Mouse (Mus musculus) limb, embryonic 14.5 days (tissue): ENCODE results near the gene Stk38. TPM values are rescaled to one million over a fixed set of nuclear protein-coding genes. Genes with fewer than 3 reads are reported as not detected.
"Not testable (repeated sequence)": the region's sequence is repeated elsewhere in the genome, so short reads cannot be mapped to it uniquely, and the experiment has no call there.

ENCODE experiments used
- ATAC-seq: fragments of 200-750 bp; cut with Nextera tagmentation; 2 replicates; pipeline ENCODE4 v1.8.0; 2017; ENCODE audit warnings: low read depth, moderate number of reproducible peaks, moderate TSS enrichment; ENCODE audit not compliant: low FRiP score
- DNase-seq: peaks from one replicate; pipeline ENCODE4 v3.0.0-alpha.2; 2015; ENCODE audit warnings: low spot score
- H3K27ac ChIP-seq: fragments of 300-500 bp; sonication (generic); replicated peaks from 2 replicates; pipeline ENCODE4 v1.5.1; 2014; ENCODE audit warnings: low read depth, mild to moderate bottlenecking, low read length, moderate library complexity, mixed read lengths
- H3K27me3 ChIP-seq: fragments of 300-500 bp; sonication (generic); 2 replicates; pipeline ENCODE4 v1.6.1; 2014; ENCODE audit warnings: low read length, mixed read lengths; ENCODE audit not compliant: control insufficient read depth, insufficient read depth
- H3K36me3 ChIP-seq: fragments of 300-500 bp; sonication (generic); 2 replicates; pipeline ENCODE4 v1.6.1; 2014; ENCODE audit warnings: mild to moderate bottlenecking, low read length, moderate library complexity, mixed read lengths; ENCODE audit not compliant: control insufficient read depth, insufficient read depth
- H3K4me1 ChIP-seq: fragments of 300-500 bp; sonication (generic); 2 replicates; pipeline ENCODE4 v1.6.1; 2014; ENCODE audit warnings: antibody characterized with exemption, low read length, mixed read lengths; ENCODE audit not compliant: control insufficient read depth, insufficient read depth
- H3K4me2 ChIP-seq: fragments of 300-500 bp; sonication (generic); replicated peaks from 2 replicates; pipeline ENCODE4 v1.6.1; 2014; ENCODE audit warnings: low read depth, mild to moderate bottlenecking, low read length, moderate library complexity; ENCODE audit not compliant: severe bottlenecking
- H3K4me3 ChIP-seq: fragments of 300-500 bp; sonication (generic); replicated peaks from 2 replicates; pipeline ENCODE4 v1.5.1; 2014; ENCODE audit warnings: low read length
- H3K9ac ChIP-seq: fragments of 300-500 bp; sonication (generic); 2 replicates; pipeline ENCODE4 v1.6.1; 2014; ENCODE audit warnings: mild to moderate bottlenecking, low read depth, low read length, moderate library complexity; ENCODE audit not compliant: severe bottlenecking
- H3K9me3 ChIP-seq: fragments of 300-500 bp; sonication (generic); 2 replicates; pipeline ENCODE4 v1.6.1; 2016; ENCODE audit warnings: low read length; ENCODE audit not compliant: control insufficient read depth
- POLR2A ChIP-seq: fragments of 200-500 bp; IDR thresholded peaks from 2 replicates; pipeline ENCODE4 v1.8.0; 2012; ENCODE audit warnings: inconsistent platforms, mild to moderate bottlenecking, moderate library complexity, borderline replicate concordance; ENCODE audit not compliant: insufficient read depth, insufficient read length; ENCODE audit errors: extremely low read depth
- whole genome bisulfite sequencing: fragments of 180-500 bp; shearing (Covaris S2); extraction: QIAGEN DNeasy Blood & Tissue Kit; methylation state at CpG from one replicate; pipeline ENCODE4 v1.1.7; 2014; 5-methylcytosine and 5-hydroxymethylcytosine counted together
- polyA plus RNA-seq, 2 experiments: library from polyadenylated mRNA; depleted of rRNA in 1 of 2; stranded (reverse) in 1 of 2; unstranded in 1 of 2; fragments of >200 nt; fragmentation: Nextera tagmentation in 1 of 2; extraction: Ambion mirVana in 1 of 2; gene quantifications; 2 replicates each; pipeline versions ENCODE4 v1.2.1 to v1.2.3; 2012 to 2014

Stk38 gene
- polyA plus RNA-seq, 2 experiments: 86.6 to 115 TPM

DNA sequence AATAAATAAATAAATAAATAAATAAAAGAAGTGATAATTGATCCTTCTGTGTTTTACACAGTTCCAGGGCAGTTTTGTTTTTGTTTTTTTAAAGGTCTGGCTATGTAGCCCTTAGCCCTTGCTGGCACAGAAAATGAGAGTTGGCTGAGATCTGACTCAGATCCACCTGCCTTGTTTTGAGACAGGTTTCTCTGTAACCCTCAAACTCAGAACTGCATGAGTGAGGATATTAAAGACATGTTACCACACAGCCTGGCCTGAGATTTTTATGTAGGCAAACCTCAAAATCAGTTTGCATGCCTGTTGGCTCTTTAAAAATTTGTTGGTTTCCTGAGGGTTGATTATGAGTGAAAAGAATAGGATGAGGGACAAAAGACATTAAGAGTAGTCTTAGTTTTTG, 27.7 kb upstream of the Stk38 start:
- Histone ChIP-seq H3K36me3 (peaks cover 49% of the 10 kb centered on the region), H3K9ac (no peak overlapping the region), H3K9me3 (no peaks in the 10 kb centered on the region), H3K27ac (no peak overlapping the region), H3K4me1 (peaks cover 20% of the 10 kb centered on the region), H3K27me3 (no peaks in the 10 kb centered on the region), H3K4me3 (peak overlapping the region; percentile 66), H3K4me2 (peak overlapping the region; percentile 91)
- no peak for TF ChIP-seq POLR2A
- ATAC-seq (no peak), DNase-seq (no peak)

DNA sequence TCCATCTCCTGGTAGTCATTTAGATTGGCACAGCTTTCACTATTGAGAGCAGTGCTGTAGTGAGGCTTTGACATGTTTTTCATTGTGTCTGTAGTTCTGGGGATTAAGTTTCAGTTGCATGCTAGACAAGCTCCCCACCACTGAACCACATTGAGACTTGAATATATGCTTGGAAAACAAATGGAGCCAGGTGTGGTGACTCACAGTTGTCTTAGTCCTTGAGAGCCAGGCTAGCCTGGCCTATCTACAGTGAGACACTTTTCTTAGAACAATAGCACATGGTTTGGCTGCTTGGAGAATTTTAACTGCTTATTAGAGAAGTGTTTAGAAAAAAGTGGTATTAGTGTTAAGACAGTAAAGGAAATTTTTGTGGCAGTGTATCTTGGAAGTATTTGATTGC, 26.5 kb upstream of the Stk38 start:
- DNase-seq: no peak
- peaks cover 37% of the 10 kb centered on the region for H3K36me3 ChIP-seq

DNA sequence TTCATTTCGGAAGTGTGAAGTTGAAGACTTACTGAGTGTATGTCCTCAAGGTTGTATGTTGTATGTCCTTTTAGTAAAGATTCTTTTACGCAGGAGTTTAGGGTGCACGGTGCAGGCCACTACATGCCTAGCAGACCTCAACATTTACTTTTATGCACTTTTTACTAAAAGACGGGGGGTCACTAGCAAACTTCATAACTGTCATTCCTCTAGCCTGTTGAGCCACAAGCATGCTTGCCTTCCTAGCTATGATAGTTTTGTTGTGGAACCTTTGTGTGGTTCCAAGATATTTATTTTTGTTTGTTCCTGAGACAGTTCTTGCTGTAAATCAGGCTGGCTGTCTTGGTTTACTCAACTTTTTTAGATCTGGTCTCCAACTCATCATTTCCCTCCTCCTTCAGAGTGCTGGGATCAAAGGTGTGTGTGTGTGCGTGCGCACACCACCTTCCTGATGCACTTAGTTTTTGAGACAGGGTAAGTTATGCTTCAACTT, 25.8 kb upstream of the Stk38 start:
- Histone ChIP-seq H3K4me3 (peak overlapping the region; percentile 66), H3K27ac (peak overlapping the region; percentile 99), H3K9me3 (no peaks in the 10 kb centered on the region), H3K4me2 (peak overlapping the region; percentile 91), H3K27me3 (no peaks in the 10 kb centered on the region), H3K36me3 (peaks cover 30% of the 10 kb centered on the region), H3K9ac (peak overlapping the region; percentile 98), H3K4me1 (peaks cover 17% of the 10 kb centered on the region)
- no peak for TF ChIP-seq POLR2A
- WGBS: under 1% methylated on average over 6 of the region's 6 CpGs
- no peak for ATAC-seq
- no peak for DNase-seq

More for the DNA sequence above, 26.5 kb upstream of the Stk38 start:
- Histone ChIP-seq H3K4me1 (peaks cover 17% of the 10 kb centered on the region), H3K9ac (peak overlapping the region; percentile 98), H3K27me3 (no peaks in the 10 kb centered on the region), H3K4me2 (peak overlapping the region; percentile 91), H3K27ac (no peak overlapping the region), H3K9me3 (no peaks in the 10 kb centered on the region), H3K4me3 (peak overlapping the region; percentile 66)
- no peak for ATAC-seq
- no peak for TF ChIP-seq POLR2A

DNA sequence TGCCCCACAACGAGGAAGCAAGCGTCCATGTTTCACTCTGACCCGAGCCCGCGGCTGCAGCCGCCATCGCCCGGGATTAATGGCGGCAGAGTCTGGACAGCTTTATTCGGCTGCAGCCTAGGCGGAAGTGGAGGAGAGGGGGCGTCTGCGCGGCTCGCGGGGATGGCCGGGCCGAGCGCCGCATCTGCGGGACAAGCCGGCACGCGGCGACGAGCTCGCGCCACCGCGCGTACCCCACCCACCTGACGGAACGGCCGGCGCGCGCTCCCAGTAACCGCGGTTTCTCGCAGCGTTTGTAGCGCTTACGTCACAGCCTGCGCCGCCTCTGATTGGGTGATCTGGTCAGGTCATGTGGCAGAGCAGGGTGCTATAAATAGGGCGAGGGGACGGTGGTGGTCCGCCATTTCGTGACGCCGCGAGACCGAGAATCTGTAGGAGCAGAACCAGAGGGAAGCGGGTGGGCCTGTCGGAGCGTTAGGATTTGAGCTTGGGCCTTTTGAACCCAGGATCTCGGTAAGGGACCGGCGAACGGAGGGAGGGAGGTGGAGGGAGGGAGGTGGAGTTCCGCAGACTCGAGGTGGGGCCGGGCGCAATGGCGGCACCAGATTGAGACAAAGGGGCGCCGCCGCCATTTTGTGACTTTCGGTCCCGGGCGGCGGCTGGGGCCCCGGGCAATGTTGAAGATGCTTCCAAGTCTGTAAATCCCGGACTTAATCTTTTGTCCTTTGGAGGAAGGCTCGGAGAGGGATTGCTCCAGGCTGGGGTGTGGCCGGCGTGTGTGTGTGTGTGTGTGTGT, 24.7 kb upstream of the Stk38 start, which contains the start of gene Srsf3:
Gene Srsf3, plus strand, starts transcription at position 355 of the 796 bp plus-strand sequence.
- peaks cover 17% of the 10 kb centered on the region for H3K4me1 ChIP-seq
- peak within 1 kb of the TSS; percentile 99 for H3K27ac ChIP-seq
- peak within 1 kb of the TSS; percentile 91 for H3K4me2 ChIP-seq
- H3K4me3 ChIP-seq: peak within 1 kb of the TSS; percentile 66
- no peaks in the 10 kb centered on the region for H3K9me3 ChIP-seq
- H3K36me3 ChIP-seq: peaks cover 19% of the 10 kb centered on the region
- ATAC-seq (peak; percentile 99), DNase-seq (peak; percentile 99)
- H3K27me3 ChIP-seq: no peaks in the 10 kb centered on the region
- peak within 1 kb of the TSS; percentile 98 for H3K9ac ChIP-seq
- WGBS: 0% methylated on average over 63 of the region's 77 CpGs
- peak; percentile 99; the same call in 1 of the 2 replicates for TF ChIP-seq POLR2A

DNA sequence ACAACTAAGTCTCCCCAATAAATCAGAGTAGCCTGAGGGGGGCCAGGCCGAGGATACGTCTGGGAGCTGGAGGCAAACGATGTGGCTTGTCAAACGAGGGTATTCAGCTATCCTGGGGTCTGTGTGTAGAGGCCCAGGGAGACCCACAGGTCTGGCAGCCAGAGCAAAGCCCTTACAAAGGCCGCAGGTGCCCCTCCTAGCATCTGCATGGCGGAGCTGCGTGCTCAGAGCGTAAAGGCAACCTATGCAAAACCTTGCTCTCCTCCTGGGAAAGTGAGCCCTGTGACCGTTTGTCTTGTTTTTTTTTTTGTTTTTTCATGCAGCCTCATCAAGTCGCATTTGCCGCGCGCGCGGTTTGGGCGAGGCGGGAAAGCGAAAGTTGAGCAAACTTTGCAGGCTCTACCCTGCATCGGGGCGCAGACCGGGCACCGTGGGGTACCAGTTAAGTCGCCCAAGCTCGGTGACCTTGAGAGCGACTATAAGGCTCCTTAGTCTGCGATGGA, 24.0 kb upstream of the Stk38 start:
- Histone ChIP-seq H3K27ac (peak overlapping the region; percentile 99), H3K4me1 (peaks cover 15% of the 10 kb centered on the region), H3K36me3 (peaks cover 12% of the 10 kb centered on the region), H3K27me3 (no peaks in the 10 kb centered on the region), H3K9me3 (no peaks in the 10 kb centered on the region), H3K4me2 (peak overlapping the region; percentile 70), H3K9ac (peak overlapping the region; percentile 98), H3K4me3 (peak overlapping the region; percentile 66)
- TF ChIP-seq POLR2A: no peak
- DNase-seq: no peak
- ATAC-seq: no peak
- WGBS: under 1% methylated on average over 26 of the region's 26 CpGs

DNA sequence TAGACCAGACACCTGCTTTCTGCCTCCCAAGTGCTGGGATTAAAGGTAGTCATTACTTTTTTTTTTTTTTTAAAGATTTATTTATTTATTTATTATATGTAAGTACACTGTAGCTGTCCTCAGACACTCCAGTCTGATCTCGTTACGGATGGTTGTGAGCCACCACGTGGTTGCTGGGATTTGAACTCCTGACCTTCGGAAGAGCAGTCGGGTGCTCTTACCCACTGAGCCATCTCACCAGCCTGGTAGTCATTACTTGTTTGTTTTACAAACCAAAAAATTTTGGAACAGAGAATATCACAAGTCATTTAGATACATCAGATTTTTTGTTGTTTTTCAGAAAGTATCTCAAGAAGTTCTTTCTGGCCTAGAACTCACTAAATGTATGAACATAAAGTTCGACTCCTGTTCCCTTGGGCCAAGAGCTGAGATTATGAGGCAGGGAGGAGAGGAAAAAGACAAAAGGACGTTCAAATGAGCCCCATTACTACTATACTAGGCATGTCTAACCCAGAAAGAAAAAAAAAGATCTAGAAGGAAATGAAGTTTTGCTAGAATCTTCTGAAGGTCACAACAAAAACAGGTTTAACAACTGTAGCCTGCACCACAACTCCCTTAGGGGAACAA, 23.4 kb upstream of the Stk38 start:
- 49% methylated on average over 7 of the region's 7 CpGs for WGBS
- H3K27me3 ChIP-seq, ATAC-seq, H3K9me3 ChIP-seq, H3K36me3 ChIP-seq, H3K4me1 ChIP-seq, DNase-seq: not testable (repeated sequence)
- Histone ChIP-seq H3K9ac (peak overlapping the region; percentile 98), H3K27ac (peak overlapping the region; percentile 99), H3K4me3 (peak overlapping the region; percentile 66), H3K4me2 (peak overlapping the region; percentile 70)
